Mouse (Mus musculus): Measurements from ENCODE around the gene Alb. TPM values are rescaled to one million over a fixed set of nuclear protein-coding genes. Genes with fewer than 3 reads are reported as not detected.

The Alb gene
- polyA plus RNA-seq, 1 experiment from 2014 or later: 0.65 TPM

GRCm38 (mm10) chr5:90466806-90467205 is 6.1 kb downstream of the Alb start:
- no peak overlapping the region for H3K9ac ChIP-seq
- no peaks in the 10 kb centered on the region for H3K36me3 ChIP-seq
- no peak overlapping the region for H3K4me2 ChIP-seq (replicated peaks)
- no peaks in the 10 kb centered on the region; the same call in 1 of the 2 replicates for H3K4me1 ChIP-seq
- WGBS: 42% methylated on average over 4 of the region's 4 CpGs
- no peak overlapping the region for H3K27ac ChIP-seq
- no peak for ATAC-seq (ENCODE audit: insufficient number of reproducible peaks, insufficient read depth, low FRiP score, low TSS enrichment)
- H3K27me3 ChIP-seq: no peaks in the 10 kb centered on the region
- H3K4me3 ChIP-seq: no peak overlapping the region
- no peaks in the 10 kb centered on the region for H3K9me3 ChIP-seq

- H3K27ac ChIP-seq: no peak overlapping the region
- H3K4me2 ChIP-seq (replicated peaks): no peak overlapping the region
- ATAC-seq (ENCODE audit: insufficient number of reproducible peaks, insufficient read depth, low FRiP score, low TSS enrichment): no peak
- H3K9ac ChIP-seq: no peak overlapping the region
- no peaks in the 10 kb centered on the region for H3K27me3 ChIP-seq
- no peak overlapping the region for H3K4me3 ChIP-seq
- no peaks in the 10 kb centered on the region; the same call in 1 of the 2 replicates for H3K4me1 ChIP-seq
- no peaks in the 10 kb centered on the region for H3K36me3 ChIP-seq
- no peaks in the 10 kb centered on the region for H3K9me3 ChIP-seq
- 18% methylated on average over 6 of the region's 6 CpGs for WGBS
These were observed 6.5 kb downstream of the Alb start for GRCm38 (mm10) chr5:90467245-90467644.

DNA sequence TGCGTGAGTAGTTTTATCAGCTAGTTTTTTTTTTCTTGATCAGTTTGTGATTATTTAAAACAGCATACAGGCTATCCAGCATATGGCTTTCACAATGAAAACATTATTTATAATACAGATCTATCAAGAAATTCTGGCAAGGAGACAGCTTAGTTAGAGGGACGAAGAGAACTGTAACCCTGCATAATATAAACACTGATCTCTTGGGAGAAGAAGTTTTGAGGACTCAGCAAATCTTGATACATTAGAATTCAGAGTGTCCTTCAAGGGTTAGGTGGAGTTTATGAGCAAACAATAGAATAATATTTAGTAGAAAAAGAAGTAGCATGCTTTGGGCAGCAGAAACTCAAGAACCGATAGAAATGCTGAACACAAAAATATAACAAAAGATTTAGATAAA is 10.1 kb downstream of the Alb start:
- Histone ChIP-seq H3K4me2 (replicated peaks) (no peak overlapping the region), H3K4me1 (no peaks in the 10 kb centered on the region; the same call in 1 of the 2 replicates), H3K4me3 (no peak overlapping the region), H3K27ac (no peak overlapping the region), H3K9ac (no peak overlapping the region), H3K36me3 (no peaks in the 10 kb centered on the region), H3K9me3 (no peaks in the 10 kb centered on the region), H3K27me3 (no peaks in the 10 kb centered on the region)
- WGBS: 86% methylated on average over 3 of the region's 3 CpGs
- ATAC-seq (ENCODE audit: insufficient number of reproducible peaks, insufficient read depth, low FRiP score, low TSS enrichment): no peak

DNA sequence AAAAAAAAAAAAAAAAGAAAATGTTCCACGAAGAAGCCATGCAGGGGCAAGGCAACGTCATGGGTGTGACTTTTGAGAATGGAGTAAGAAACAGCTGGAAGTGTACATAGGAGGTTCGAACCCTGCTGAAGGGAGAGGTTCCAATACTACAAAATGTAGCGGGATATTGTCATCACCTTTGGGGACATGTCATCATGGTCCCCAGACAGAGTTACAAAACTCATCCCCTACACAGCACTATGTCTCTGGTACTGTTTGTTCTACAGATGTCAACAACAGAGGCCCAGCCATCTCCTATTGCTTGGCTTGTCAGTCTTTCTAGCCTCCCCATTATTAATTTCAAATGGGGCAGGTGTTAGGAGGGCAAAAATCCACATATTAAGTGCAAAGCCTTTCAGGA is 13.2 kb downstream of the Alb start:
- 83% methylated on average over 4 of the region's 4 CpGs for WGBS
- no peak overlapping the region for H3K4me2 ChIP-seq (replicated peaks)
- no peak overlapping the region for H3K9ac ChIP-seq
- H3K27me3 ChIP-seq: no peaks in the 10 kb centered on the region
- ATAC-seq (ENCODE audit: insufficient number of reproducible peaks, insufficient read depth, low FRiP score, low TSS enrichment): no peak
- H3K9me3 ChIP-seq: no peaks in the 10 kb centered on the region
- H3K27ac ChIP-seq: no peak overlapping the region
- H3K4me1 ChIP-seq: no peaks in the 10 kb centered on the region
- H3K4me3 ChIP-seq: no peak overlapping the region
- no peaks in the 10 kb centered on the region for H3K36me3 ChIP-seq

DNA sequence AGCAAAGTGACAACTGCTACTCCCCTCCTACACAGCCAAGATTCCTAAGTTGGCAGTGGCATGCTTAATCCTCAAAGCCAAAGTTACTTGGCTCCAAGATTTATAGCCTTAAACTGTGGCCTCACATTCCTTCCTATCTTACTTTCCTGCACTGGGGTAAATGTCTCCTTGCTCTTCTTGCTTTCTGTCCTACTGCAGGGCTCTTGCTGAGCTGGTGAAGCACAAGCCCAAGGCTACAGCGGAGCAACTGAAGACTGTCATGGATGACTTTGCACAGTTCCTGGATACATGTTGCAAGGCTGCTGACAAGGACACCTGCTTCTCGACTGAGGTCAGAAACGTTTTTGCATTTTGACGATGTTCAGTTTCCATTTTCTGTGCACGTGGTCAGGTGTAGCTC is 13.7 kb downstream of the Alb start:
- no peaks in the 10 kb centered on the region for H3K4me1 ChIP-seq
- no peaks in the 10 kb centered on the region for H3K9me3 ChIP-seq
- H3K9ac ChIP-seq: no peak overlapping the region
- no peak overlapping the region for H3K4me2 ChIP-seq (replicated peaks)
- 81% methylated on average over 5 of the region's 5 CpGs for WGBS
- H3K36me3 ChIP-seq: no peaks in the 10 kb centered on the region
- no peak for ATAC-seq (ENCODE audit: insufficient number of reproducible peaks, insufficient read depth, low FRiP score, low TSS enrichment)
- H3K27ac ChIP-seq: no peak overlapping the region
- no peak overlapping the region for H3K4me3 ChIP-seq
- H3K27me3 ChIP-seq: no peaks in the 10 kb centered on the region

DNA sequence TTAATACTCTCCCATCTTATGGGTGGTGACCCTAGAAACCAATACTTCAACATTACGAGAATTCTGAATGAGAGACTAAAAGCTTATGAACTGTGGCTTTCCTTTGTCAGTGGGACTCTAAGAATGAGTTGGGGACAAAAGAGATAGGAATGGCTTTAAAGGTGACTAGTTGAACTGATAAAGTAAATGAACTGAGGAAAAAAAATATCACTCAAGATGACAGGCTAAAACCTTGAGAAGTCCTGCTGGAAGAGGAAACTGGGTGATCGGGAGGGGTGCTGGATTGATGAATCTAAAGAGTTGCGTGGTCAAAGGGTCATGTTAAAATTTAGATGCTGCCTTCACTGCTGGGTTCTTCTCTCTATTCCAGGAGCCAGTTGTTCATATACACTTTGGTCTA is 16.0 kb downstream of the Alb start:
- WGBS: 88% methylated on average over 3 of the region's 3 CpGs
- Histone ChIP-seq H3K9me3 (no peaks in the 10 kb centered on the region), H3K4me2 (replicated peaks) (no peak overlapping the region), H3K27me3 (no peaks in the 10 kb centered on the region), H3K36me3 (no peaks in the 10 kb centered on the region), H3K4me3 (no peak overlapping the region), H3K27ac (no peak overlapping the region), H3K9ac (no peak overlapping the region), H3K4me1 (no peaks in the 10 kb centered on the region)
- ATAC-seq (ENCODE audit: insufficient number of reproducible peaks, insufficient read depth, low FRiP score, low TSS enrichment): no peak

DNA sequence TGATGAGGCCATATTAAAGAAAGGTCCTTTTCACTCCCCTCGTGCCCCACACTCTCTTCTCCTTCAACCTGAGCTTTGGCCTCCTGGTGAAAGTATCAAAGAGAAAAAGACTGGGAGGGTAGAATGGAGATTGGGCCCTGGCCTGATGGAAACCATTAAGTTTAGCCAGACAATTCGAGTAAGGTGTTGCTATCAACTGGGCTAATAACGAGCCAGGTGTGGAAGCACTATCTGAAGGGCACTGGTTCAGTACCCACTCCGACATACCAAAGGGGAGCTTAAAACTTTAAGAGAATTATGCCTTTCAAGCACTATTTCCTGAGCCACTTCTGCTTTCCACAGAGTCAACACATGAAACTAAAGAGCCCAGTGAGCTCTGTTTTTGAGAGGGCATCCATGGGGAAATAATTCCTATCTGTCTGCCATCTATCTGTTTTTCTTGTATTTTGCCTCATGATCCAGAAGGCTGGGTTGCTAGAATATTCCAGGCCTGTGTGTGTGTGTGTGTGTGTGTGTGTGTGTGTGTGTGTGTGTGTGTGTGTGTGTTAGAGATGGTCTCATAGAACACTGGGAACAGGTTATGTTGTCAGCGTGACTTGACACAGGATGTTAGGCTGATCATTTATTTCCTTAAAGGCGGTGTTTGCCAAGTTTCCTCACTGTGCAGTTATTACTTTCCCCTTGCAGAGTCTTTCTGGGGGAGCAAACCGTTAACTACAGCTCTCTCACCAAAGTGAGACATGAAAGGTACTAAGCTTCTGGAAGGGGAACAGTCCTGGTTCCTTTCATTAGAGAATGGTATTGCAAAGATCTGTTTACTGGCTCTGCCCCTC is 16.8 kb downstream of the Alb start:
- no peaks in the 10 kb centered on the region for H3K36me3 ChIP-seq
- no peak overlapping the region for H3K4me2 ChIP-seq (replicated peaks)
- 83% methylated on average over 7 of the region's 7 CpGs for WGBS
- no peak overlapping the region for H3K4me3 ChIP-seq
- no peaks in the 10 kb centered on the region for H3K9me3 ChIP-seq
- no peaks in the 10 kb centered on the region for H3K27me3 ChIP-seq
- H3K9ac ChIP-seq: no peak overlapping the region
- H3K27ac ChIP-seq: no peak overlapping the region
- H3K4me1 ChIP-seq: no peaks in the 10 kb centered on the region
- no peak for ATAC-seq (ENCODE audit: insufficient number of reproducible peaks, insufficient read depth, low FRiP score, low TSS enrichment)

GRCm38 (mm10) chr5:90478886-90479285 is 18.2 kb downstream of the Alb start:
- H3K9ac ChIP-seq: no peak overlapping the region
- 82% methylated on average over 1 of the region's 1 CpGs for WGBS

GRCm38 (mm10) chr5:90485597-90485996 is 24.9 kb downstream of the Alb start:
- Histone ChIP-seq H3K9me3 (no peaks in the 10 kb centered on the region), H3K27ac (no peak overlapping the region), H3K4me1 (no peaks in the 10 kb centered on the region), H3K4me2 (replicated peaks) (no peak overlapping the region), H3K27me3 (no peaks in the 10 kb centered on the region), H3K4me3 (no peak overlapping the region), H3K9ac (no peak overlapping the region), H3K36me3 (no peaks in the 10 kb centered on the region)
- WGBS: 86% methylated on average over 7 of the region's 7 CpGs
- no peak for ATAC-seq (ENCODE audit: insufficient number of reproducible peaks, insufficient read depth, low FRiP score, low TSS enrichment)

More at GRCm38 (mm10) chr5:90478886-90479285, 18.2 kb downstream of the Alb start:
- H3K4me2 ChIP-seq (replicated peaks): no peak overlapping the region
- no peak overlapping the region for H3K27ac ChIP-seq
- H3K9me3 ChIP-seq: no peaks in the 10 kb centered on the region
- no peaks in the 10 kb centered on the region for H3K27me3 ChIP-seq
- H3K36me3 ChIP-seq: no peaks in the 10 kb centered on the region
- no peak for ATAC-seq (ENCODE audit: insufficient number of reproducible peaks, insufficient read depth, low FRiP score, low TSS enrichment)
- H3K4me3 ChIP-seq: no peak overlapping the region
- no peaks in the 10 kb centered on the region for H3K4me1 ChIP-seq

DNA sequence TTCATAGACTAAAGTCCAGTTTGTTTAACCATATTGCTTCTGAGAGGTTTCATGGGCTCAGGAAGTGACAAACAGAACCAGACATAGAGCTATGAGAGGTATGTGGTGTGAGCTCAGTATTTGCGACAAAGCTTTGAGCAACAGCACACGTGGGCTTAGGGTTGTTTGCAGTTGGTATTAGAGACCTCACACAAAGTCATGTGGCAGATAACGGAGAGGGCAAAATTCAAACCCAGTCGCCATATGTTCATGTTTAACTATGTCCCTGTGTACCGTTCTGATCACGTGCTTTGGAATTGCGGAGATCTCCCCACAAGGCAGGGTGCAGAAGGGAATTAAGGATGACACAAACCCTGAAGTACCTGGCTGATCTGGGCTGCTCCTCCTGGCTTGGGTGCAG is 27.6 kb downstream of the Alb start:
- Histone ChIP-seq H3K9ac (no peak overlapping the region), H3K4me1 (no peaks in the 10 kb centered on the region), H3K4me2 (replicated peaks) (no peak overlapping the region), H3K27me3 (no peaks in the 10 kb centered on the region), H3K27ac (no peak overlapping the region), H3K36me3 (no peaks in the 10 kb centered on the region), H3K4me3 (no peak overlapping the region), H3K9me3 (no peaks in the 10 kb centered on the region)
- WGBS: 71% methylated on average over 7 of the region's 7 CpGs
- ATAC-seq (ENCODE audit: insufficient number of reproducible peaks, insufficient read depth, low FRiP score, low TSS enrichment): no peak

DNA sequence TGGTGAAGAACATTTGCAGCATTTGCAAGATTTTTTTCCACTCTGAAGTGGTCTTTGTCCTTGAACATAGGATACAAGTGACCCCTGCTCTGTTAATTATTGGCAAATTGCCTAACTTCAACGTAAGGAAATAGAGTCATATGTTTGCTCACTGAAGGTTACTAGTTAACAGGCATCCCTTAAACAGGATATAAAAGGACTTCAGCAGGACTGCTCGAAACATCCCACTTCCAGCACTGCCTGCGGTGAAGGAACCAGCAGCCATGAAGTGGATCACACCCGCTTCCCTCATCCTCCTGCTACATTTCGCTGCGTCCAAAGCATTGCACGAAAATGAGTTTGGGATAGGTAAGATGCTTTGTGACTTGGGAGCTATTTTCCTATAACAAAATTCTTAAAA is 29.8 kb downstream of the Alb start, which contains the start of gene Afp:
Gene Afp (plus strand): TSS at position 220 of the 400 bp plus-strand sequence.
- no peaks in the 10 kb centered on the region for H3K4me1 ChIP-seq
- H3K4me3 ChIP-seq: no peak within 1 kb of the TSS
- H3K27ac ChIP-seq: no peak within 1 kb of the TSS
- H3K9ac ChIP-seq: no peak within 1 kb of the TSS
- ATAC-seq (ENCODE audit: insufficient number of reproducible peaks, insufficient read depth, low FRiP score, low TSS enrichment): no peak
- WGBS: 87% methylated on average over 7 of the region's 7 CpGs
- H3K4me2 ChIP-seq (replicated peaks): no peak within 1 kb of the TSS
- no peaks in the 10 kb centered on the region for H3K27me3 ChIP-seq
- no peaks in the 10 kb centered on the region for H3K36me3 ChIP-seq
- no peaks in the 10 kb centered on the region for H3K9me3 ChIP-seq

DNA sequence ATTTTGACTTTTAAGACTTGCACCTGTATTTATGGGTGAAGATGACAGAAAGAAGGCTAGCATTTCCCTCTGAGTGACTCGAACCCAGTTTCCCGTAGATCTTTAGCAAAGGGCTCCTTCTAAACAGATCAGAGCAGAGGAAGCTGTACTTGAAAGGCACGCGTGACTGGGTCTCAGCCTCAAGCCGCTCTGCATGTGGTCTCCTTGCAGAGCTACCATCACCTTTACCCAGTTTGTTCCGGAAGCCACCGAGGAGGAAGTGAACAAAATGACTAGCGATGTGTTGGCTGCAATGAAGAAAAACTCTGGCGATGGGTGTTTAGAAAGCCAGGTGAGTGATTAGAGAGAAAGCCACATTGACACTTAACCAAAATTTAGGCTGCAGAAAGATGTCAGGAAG is 31.7 kb downstream of the Alb start:
- no peaks in the 10 kb centered on the region for H3K27me3 ChIP-seq
- 68% methylated on average over 9 of the region's 9 CpGs for WGBS
- no peak overlapping the region for H3K27ac ChIP-seq
- no peaks in the 10 kb centered on the region for H3K9me3 ChIP-seq
- no peak overlapping the region for H3K4me2 ChIP-seq (replicated peaks)
- H3K4me1 ChIP-seq: no peaks in the 10 kb centered on the region
- no peak overlapping the region for H3K4me3 ChIP-seq
- no peak overlapping the region for H3K9ac ChIP-seq
- no peaks in the 10 kb centered on the region for H3K36me3 ChIP-seq
- no peak for ATAC-seq (ENCODE audit: insufficient number of reproducible peaks, insufficient read depth, low FRiP score, low TSS enrichment)
